Mouse (Mus musculus): ENCODE data around the gene Nprl2. TPM values are rescaled to one million over a fixed set of nuclear protein-coding genes. Genes with fewer than 3 reads are reported as not detected.

Nprl2 gene
- polyA plus RNA-seq, 1 experiment from 2014 or later, result 74.9 TPM

GRCm38 (mm10) chr9:107542352-107542686 is 293 bp downstream of the Nprl2 start:
- no peaks in the 10 kb centered on the region for H3K9me3 ChIP-seq (ENCODE audit: control insufficient read depth, low read length)
- WGBS, result 2% methylated on average over 11 of the region's 11 CpGs
- H3K27me3 ChIP-seq (ENCODE audit: control insufficient read depth, insufficient read depth, low read length), result no peaks in the 10 kb centered on the region
- H3K4me2 ChIP-seq (ENCODE audit: low read depth, low read length), result peak overlapping the region; percentile 58
- H3K4me1 ChIP-seq (ENCODE audit: control insufficient read depth, insufficient read depth, low read length), result peaks cover 23% of the 10 kb centered on the region
- H3K27ac ChIP-seq (ENCODE audit: low read depth, low read length), result no peak overlapping the region
- ATAC-seq (ENCODE audit: low read depth), result peak; percentile 15
- H3K4me3 ChIP-seq (ENCODE audit: low read depth, low read length), result peak overlapping the region; percentile 60
- peak overlapping the region; percentile 54 for H3K9ac ChIP-seq (replicated peaks; ENCODE audit: low read depth, low read length)
- peaks cover 33% of the 10 kb centered on the region for H3K36me3 ChIP-seq (ENCODE audit: control insufficient read depth, insufficient read depth, low read length)

- Histone ChIP-seq H3K27ac (ENCODE audit: low read depth, low read length) (no peak overlapping the region), H3K9me3 (ENCODE audit: control insufficient read depth, low read length) (no peaks in the 10 kb centered on the region), H3K4me1 (ENCODE audit: control insufficient read depth, insufficient read depth, low read length) (peaks cover 25% of the 10 kb centered on the region), H3K4me3 (ENCODE audit: low read depth, low read length) (peak overlapping the region; percentile 60), H3K9ac (replicated peaks; ENCODE audit: low read depth, low read length) (0 out of 2 replicates have a peak overlapping the region, but pooled peaks have one; percentile 54), H3K4me2 (ENCODE audit: low read depth, low read length) (peak overlapping the region; percentile 58), H3K27me3 (ENCODE audit: control insufficient read depth, insufficient read depth, low read length) (no peaks in the 10 kb centered on the region), H3K36me3 (ENCODE audit: control insufficient read depth, insufficient read depth, low read length) (peaks cover 32% of the 10 kb centered on the region)
- no peak for ATAC-seq (ENCODE audit: low read depth)
- WGBS, result 44% methylated on average over 8 of the region's 8 CpGs
Observed at GRCm38 (mm10) chr9:107542721-107543120, 695 bp downstream of the Nprl2 start.

GRCm38 (mm10) chr9:107543299-107543698 is 1.3 kb downstream of the Nprl2 start:
- no peak for ATAC-seq (ENCODE audit: low read depth)
- 86% methylated on average over 11 of the region's 11 CpGs for WGBS
- no peak overlapping the region for H3K4me2 ChIP-seq (ENCODE audit: low read depth, low read length)

GRCm38 (mm10) chr9:107544196-107544700 is 2.2 kb downstream of the Nprl2 start:
- 95% methylated on average over 17 of the region's 17 CpGs for WGBS
- H3K4me2 ChIP-seq (ENCODE audit: low read depth, low read length), result no peak overlapping the region
- H3K27me3 ChIP-seq (ENCODE audit: control insufficient read depth, insufficient read depth, low read length), result no peaks in the 10 kb centered on the region
- no peak overlapping the region for H3K27ac ChIP-seq (ENCODE audit: low read depth, low read length)
- no peak for ATAC-seq (ENCODE audit: low read depth)
- no peak overlapping the region for H3K9ac ChIP-seq (replicated peaks; ENCODE audit: low read depth, low read length)
- H3K36me3 ChIP-seq (ENCODE audit: control insufficient read depth, insufficient read depth, low read length), result peaks cover 17% of the 10 kb centered on the region
- no peaks in the 10 kb centered on the region for H3K9me3 ChIP-seq (ENCODE audit: control insufficient read depth, low read length)
- H3K4me3 ChIP-seq (ENCODE audit: low read depth, low read length), result no peak overlapping the region
- peaks cover 25% of the 10 kb centered on the region for H3K4me1 ChIP-seq (ENCODE audit: control insufficient read depth, insufficient read depth, low read length)

More at GRCm38 (mm10) chr9:107543299-107543698, 1.3 kb downstream of the Nprl2 start:
- H3K9me3 ChIP-seq (ENCODE audit: control insufficient read depth, low read length), result no peaks in the 10 kb centered on the region
- no peak overlapping the region for H3K9ac ChIP-seq (replicated peaks; ENCODE audit: low read depth, low read length)
- H3K36me3 ChIP-seq (ENCODE audit: control insufficient read depth, insufficient read depth, low read length), result peaks cover 27% of the 10 kb centered on the region
- H3K27ac ChIP-seq (ENCODE audit: low read depth, low read length), result no peak overlapping the region
- H3K4me3 ChIP-seq (ENCODE audit: low read depth, low read length), result no peak overlapping the region
- no peaks in the 10 kb centered on the region for H3K27me3 ChIP-seq (ENCODE audit: control insufficient read depth, insufficient read depth, low read length)
- peaks cover 25% of the 10 kb centered on the region for H3K4me1 ChIP-seq (ENCODE audit: control insufficient read depth, insufficient read depth, low read length)

GRCm38 (mm10) chr9:107544729-107545128 is 2.7 kb downstream of the Nprl2 start:
- Histone ChIP-seq H3K27me3 (ENCODE audit: control insufficient read depth, insufficient read depth, low read length) (no peaks in the 10 kb centered on the region; the same call in 1 of the 2 replicates), H3K4me1 (ENCODE audit: control insufficient read depth, insufficient read depth, low read length) (peaks cover 25% of the 10 kb centered on the region), H3K9me3 (ENCODE audit: control insufficient read depth, low read length) (no peaks in the 10 kb centered on the region), H3K36me3 (ENCODE audit: control insufficient read depth, insufficient read depth, low read length) (peaks cover 15% of the 10 kb centered on the region), H3K4me3 (ENCODE audit: low read depth, low read length) (no peak overlapping the region), H3K9ac (replicated peaks; ENCODE audit: low read depth, low read length) (no peak overlapping the region), H3K4me2 (ENCODE audit: low read depth, low read length) (no peak overlapping the region), H3K27ac (ENCODE audit: low read depth, low read length) (no peak overlapping the region)
- 95% methylated on average over 12 of the region's 12 CpGs for WGBS
- ATAC-seq (ENCODE audit: low read depth), result no peak

- Histone ChIP-seq H3K36me3 (ENCODE audit: control insufficient read depth, insufficient read depth, low read length) (peaks cover 11% of the 10 kb centered on the region), H3K9me3 (ENCODE audit: control insufficient read depth, low read length) (no peaks in the 10 kb centered on the region), H3K9ac (replicated peaks; ENCODE audit: low read depth, low read length) (no peak overlapping the region), H3K4me1 (ENCODE audit: control insufficient read depth, insufficient read depth, low read length) (peaks cover 25% of the 10 kb centered on the region), H3K27ac (ENCODE audit: low read depth, low read length) (no peak overlapping the region), H3K4me2 (ENCODE audit: low read depth, low read length) (no peak overlapping the region), H3K27me3 (ENCODE audit: control insufficient read depth, insufficient read depth, low read length) (no peaks in the 10 kb centered on the region; the same call in 1 of the 2 replicates), H3K4me3 (ENCODE audit: low read depth, low read length) (no peak overlapping the region)
- no peak for ATAC-seq (ENCODE audit: low read depth)
- 89% methylated on average over 10 of the region's 10 CpGs for WGBS
Observed at GRCm38 (mm10) chr9:107545199-107545598, 3.2 kb downstream of the Nprl2 start.

- 3% methylated on average over 3 of the region's 3 CpGs for WGBS
- H3K4me3 ChIP-seq (ENCODE audit: low read depth, low read length), result no peak overlapping the region
- no peak for ATAC-seq (ENCODE audit: low read depth)
- H3K9ac ChIP-seq (replicated peaks; ENCODE audit: low read depth, low read length), result no peak overlapping the region
- H3K27ac ChIP-seq (ENCODE audit: low read depth, low read length), result no peak overlapping the region
- peaks cover 11% of the 10 kb centered on the region for H3K36me3 ChIP-seq (ENCODE audit: control insufficient read depth, insufficient read depth, low read length)
- H3K27me3 ChIP-seq (ENCODE audit: control insufficient read depth, insufficient read depth, low read length), result peaks cover 3% of the 10 kb centered on the region
- peaks cover 25% of the 10 kb centered on the region for H3K4me1 ChIP-seq (ENCODE audit: control insufficient read depth, insufficient read depth, low read length)
- no peak overlapping the region for H3K4me2 ChIP-seq (ENCODE audit: low read depth, low read length)
- no peaks in the 10 kb centered on the region for H3K9me3 ChIP-seq (ENCODE audit: control insufficient read depth, low read length)
Observed at GRCm38 (mm10) chr9:107545602-107546001, 3.6 kb downstream of the Nprl2 start.

- 2% methylated on average over 20 of the region's 20 CpGs for WGBS
- peak; percentile 59 for ATAC-seq (ENCODE audit: low read depth)
- Histone ChIP-seq H3K4me3 (ENCODE audit: low read depth, low read length) (0 out of 2 replicates have a peak within 1 kb of the TSS, but pooled peaks have one; percentile 16), H3K36me3 (ENCODE audit: control insufficient read depth, insufficient read depth, low read length) (peaks cover 11% of the 10 kb centered on the region), H3K9me3 (ENCODE audit: control insufficient read depth, low read length) (no peaks in the 10 kb centered on the region), H3K4me1 (ENCODE audit: control insufficient read depth, insufficient read depth, low read length) (peaks cover 24% of the 10 kb centered on the region), H3K4me2 (ENCODE audit: low read depth, low read length) (peak within 1 kb of the TSS; percentile 40), H3K27me3 (ENCODE audit: control insufficient read depth, insufficient read depth, low read length) (peaks cover 14% of the 10 kb centered on the region), H3K27ac (ENCODE audit: low read depth, low read length) (no peak within 1 kb of the TSS; the same call in 1 of the 2 replicates), H3K9ac (replicated peaks; ENCODE audit: low read depth, low read length) (peak within 1 kb of the TSS; percentile 21; the same call in 1 of the 2 replicates)
Observed at GRCm38 (mm10) chr9:107547026-107547425, 5.0 kb downstream of the Nprl2 start, which contains the start of gene Zmynd10. TSS of gene Zmynd10 (plus strand) at chr9:107547298.

GRCm38 (mm10) chr9:107547957-107548356 is 5.9 kb downstream of the Nprl2 start:
- H3K4me3 ChIP-seq (ENCODE audit: low read depth, low read length), result no peak overlapping the region
- no peak overlapping the region for H3K9ac ChIP-seq (replicated peaks; ENCODE audit: low read depth, low read length)
- 80% methylated on average over 5 of the region's 5 CpGs for WGBS
- H3K4me1 ChIP-seq (ENCODE audit: control insufficient read depth, insufficient read depth, low read length), result peaks cover 19% of the 10 kb centered on the region
- H3K27ac ChIP-seq (ENCODE audit: low read depth, low read length), result no peak overlapping the region
- ATAC-seq (ENCODE audit: low read depth), result no peak
- no peaks in the 10 kb centered on the region for H3K9me3 ChIP-seq (ENCODE audit: control insufficient read depth, low read length)
- H3K27me3 ChIP-seq (ENCODE audit: control insufficient read depth, insufficient read depth, low read length), result peaks cover 22% of the 10 kb centered on the region
- peaks cover 11% of the 10 kb centered on the region for H3K36me3 ChIP-seq (ENCODE audit: control insufficient read depth, insufficient read depth, low read length)
- H3K4me2 ChIP-seq (ENCODE audit: low read depth, low read length), result no peak overlapping the region

Measured in neural tube, embryonic 14.5 days (tissue).